Mouse (Mus musculus): ENCODE measurements around the gene Gm28051.

The Gm28051 gene

DNA sequence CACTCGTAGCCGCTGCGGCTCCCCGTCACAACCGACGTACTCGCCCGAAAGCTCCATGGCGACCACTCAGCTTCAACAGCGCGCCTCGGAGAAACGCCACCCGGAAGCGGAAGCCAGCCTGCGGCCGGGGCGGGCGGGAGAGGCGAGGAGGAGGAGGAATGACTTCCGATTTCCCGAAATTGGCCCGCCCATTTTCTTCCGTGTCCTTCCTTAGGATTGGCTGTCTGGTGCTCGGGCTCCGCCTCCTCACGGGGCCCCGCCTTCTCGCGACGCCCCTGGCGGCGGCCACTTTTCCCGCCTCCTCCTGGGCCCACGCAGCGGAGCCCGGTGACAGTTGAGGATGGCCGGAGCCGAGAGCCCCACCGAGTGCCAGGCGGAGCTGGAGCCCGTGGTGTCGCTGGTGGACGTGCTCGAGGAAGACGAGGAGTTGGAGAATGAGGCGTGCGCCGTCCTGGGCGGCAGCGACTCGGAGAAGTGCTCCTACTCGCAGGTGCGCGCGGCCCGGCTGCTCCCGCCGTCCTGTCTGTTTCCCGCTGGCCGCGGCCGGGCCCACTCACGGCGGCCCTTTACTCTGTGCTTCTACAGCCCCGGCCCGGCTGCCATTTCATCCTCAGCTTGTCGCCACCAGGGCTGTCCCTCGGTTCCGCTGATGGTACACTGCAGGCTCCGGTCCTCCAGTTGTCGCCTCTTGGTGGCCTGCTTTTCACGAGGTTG, at the start of gene Gm28051, which contains the start of the genes Gon7 and Ubr7:
TSS of gene Gm28051 (minus strand) at position 77 of the 714 bp plus-strand sequence.
TSS of gene Gon7 (minus strand) at position 115 of the 714 bp plus-strand sequence.
TSS of gene Ubr7 (plus strand) at position 279 of the 714 bp plus-strand sequence.
- peak; percentile 97 for DNase-seq (ENCODE audit: low read depth)

DNA sequence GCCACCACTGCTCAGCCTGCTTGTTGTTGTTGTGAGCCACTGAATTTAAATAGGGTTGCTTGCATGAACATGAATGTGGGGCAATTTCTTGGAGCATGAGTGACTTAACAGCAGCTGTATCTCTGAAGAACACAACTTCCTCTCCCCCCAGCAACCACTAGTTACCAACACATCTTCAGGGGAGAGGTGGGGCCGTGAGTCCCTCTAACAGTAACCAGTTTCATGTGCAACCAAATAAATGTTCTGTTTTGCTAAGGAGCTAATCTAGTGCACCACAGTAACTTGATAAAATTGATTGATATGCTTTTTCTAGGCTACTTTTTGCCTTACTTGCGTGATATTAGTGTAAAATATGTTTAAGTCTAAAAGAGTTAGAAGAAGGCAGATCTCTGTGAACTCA, 42.0 kb upstream of the Gm28051 start:
- DNase-seq (ENCODE audit: low read depth): no peak

DNA sequence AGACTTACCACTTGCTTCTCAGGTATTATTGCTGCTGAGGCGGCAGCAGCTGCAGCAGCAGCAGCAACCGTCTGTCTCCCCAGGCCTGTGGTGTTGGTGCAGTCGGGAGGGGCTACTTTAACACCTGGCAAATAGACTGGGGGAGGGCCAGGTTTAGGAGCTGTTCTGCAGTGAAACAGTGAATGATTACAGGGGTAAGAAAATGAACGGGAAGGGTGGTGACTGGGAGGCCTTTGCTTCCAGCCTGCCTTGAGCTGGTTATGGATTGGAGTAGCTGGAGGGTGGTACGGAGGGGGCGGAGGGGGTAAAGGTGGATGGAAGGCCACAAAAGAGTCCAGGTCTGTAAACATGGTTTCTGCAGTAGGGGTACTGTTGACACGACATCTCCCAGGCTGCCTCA, 30.4 kb upstream of the Gm28051 start:
- no peak for DNase-seq (ENCODE audit: low read depth)

GRCm38 (mm10) chr12:102785593-102785985, 28.0 kb upstream of the Gm28051 start:
- DNase-seq (ENCODE audit: low read depth): no peak

DNA sequence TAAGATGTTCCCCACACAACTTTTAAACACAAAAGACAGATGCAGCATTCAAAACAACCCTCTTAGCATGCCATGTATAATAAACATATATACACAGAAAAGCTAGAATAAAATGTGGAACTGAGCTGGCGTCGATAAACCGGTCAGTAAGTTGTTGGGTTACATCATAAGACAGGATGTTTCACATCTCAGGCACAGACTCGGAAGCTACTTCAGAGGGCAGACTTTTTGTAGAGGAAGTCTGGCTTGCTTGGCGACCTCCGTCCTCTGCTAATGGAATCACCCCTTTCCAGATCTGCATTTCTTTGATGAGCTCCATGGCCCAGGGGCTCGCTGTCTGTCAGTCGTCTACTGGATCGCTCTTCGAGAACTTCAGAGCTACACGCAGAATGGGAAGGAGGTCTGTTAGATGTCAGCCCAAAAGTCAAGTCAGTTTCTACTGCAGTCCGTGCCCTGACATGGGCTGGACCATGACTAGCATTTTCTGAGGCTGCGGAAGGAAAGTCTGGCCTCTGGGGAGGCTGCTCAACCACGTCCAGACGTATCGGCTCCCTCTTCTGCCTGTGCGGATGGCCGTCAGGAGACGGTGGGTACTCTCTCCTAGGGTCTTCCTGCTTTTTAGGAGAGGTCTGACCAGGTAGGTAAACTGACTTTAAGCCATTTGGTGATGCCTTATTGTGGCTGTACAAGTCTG, 27.5 kb upstream of the Gm28051 start:
- no peak for DNase-seq (ENCODE audit: low read depth)

- no peak for DNase-seq (ENCODE audit: low read depth)
Measured at GRCm38 (mm10) chr12:102782841-102783240, 25.3 kb upstream of the Gm28051 start.

GRCm38 (mm10) chr12:102779452-102779851, 21.9 kb upstream of the Gm28051 start:
- peak; percentile 35 for DNase-seq (ENCODE audit: low read depth)

DNA sequence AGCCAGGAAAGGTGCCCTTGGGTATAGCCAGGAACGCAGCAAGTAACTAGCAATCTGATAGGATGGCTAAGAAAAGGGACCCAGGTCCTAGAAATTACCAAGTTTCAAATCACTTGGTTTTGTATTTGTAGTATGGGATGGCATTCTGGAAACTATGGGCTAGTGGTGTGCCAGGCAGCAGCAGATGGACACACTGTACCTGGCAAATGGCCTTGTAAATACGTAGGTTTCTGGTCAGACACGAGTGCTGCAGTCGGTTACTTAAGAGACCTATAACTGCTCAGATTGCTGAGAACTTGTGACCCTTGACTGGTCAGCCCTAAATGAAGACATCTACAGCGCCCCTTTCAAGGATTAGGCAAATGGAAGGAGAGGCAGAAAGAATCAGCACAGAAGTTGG, 20.6 kb upstream of the Gm28051 start:
- no peak for DNase-seq (ENCODE audit: low read depth)

- DNase-seq (ENCODE audit: low read depth): no peak
Measured at GRCm38 (mm10) chr12:102776035-102776434, 18.5 kb upstream of the Gm28051 start.

DNA sequence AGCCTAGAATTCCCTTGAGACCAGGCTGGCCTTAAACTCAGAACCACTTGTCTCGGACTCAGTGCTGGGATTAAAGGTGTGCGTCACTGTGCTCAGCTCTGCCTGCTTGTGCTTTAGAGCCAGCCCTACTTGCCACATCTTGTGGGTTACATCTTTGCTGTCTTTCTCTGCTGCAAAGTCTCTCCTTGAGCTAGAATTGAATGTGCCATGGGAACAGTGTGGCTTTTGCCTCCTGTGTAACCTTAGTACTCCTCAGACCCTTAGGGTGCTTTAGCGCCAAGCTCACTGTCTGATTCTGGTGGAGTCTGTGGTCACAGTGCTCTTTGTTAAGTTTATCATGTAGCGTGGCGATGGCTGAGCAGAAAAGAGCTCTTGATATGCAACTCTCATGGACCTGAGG, 15.1 kb upstream of the Gm28051 start:
- no peak for DNase-seq (ENCODE audit: low read depth)

GRCm38 (mm10) chr12:102771601-102772000, 14.0 kb upstream of the Gm28051 start:
- DNase-seq (ENCODE audit: low read depth): no peak

GRCm38 (mm10) chr12:102769000-102769399, 11.4 kb upstream of the Gm28051 start:
- DNase-seq (ENCODE audit: low read depth): no peak

DNA sequence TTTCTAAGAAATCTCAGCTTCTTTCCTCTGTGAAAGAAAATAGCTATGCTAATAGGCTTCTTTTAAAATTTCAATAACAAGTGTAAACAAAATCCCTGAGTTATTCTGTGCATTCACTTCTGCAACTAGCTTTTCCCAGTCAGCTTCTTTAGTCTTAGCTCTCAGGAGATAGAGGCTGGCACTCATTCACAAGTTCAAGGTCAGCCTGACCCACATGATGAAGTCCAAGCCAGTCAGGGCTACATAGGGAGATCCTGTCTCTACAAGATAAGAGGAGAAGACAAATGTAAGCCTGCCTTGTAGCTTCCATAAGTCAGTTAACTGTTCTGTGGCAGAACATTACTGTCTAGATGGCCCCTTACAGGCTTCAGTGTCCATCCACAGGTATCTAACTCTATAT, 6.1 kb upstream of the Gm28051 start:
- DNase-seq (ENCODE audit: low read depth): no peak

GRCm38 (mm10) chr12:102761668-102762067, 4.1 kb upstream of the Gm28051 start:
- no peak for DNase-seq (ENCODE audit: low read depth)

DNA sequence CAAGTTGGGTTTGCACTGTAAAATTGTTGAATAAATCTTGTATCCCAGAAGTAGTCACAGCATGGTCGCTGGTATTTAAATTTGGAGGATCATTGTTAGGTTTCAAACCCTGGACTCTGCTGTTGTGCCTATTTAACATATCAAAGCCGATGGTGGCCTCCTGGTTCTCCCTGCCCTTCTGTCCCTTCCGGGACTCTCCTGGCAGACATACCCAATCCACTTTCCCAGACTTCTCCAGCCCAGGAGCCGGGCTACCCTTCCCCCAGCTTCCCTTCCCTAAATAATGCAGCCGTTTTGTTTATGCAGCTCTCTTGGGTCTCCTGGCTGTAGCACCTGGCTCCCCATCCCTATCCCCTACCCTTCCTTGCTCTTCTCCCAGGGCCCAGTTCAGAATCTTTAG, 1.4 kb upstream of the Gm28051 start:
- DNase-seq (ENCODE audit: low read depth): no peak

GRCm38 (mm10) chr12:102758403-102758756, 815 bp upstream of the Gm28051 start, which contains the start of gene Gm20604:
Gm20604 (minus strand) TSS chr12:102758672.
- DNase-seq (ENCODE audit: low read depth): no peak

DNA sequence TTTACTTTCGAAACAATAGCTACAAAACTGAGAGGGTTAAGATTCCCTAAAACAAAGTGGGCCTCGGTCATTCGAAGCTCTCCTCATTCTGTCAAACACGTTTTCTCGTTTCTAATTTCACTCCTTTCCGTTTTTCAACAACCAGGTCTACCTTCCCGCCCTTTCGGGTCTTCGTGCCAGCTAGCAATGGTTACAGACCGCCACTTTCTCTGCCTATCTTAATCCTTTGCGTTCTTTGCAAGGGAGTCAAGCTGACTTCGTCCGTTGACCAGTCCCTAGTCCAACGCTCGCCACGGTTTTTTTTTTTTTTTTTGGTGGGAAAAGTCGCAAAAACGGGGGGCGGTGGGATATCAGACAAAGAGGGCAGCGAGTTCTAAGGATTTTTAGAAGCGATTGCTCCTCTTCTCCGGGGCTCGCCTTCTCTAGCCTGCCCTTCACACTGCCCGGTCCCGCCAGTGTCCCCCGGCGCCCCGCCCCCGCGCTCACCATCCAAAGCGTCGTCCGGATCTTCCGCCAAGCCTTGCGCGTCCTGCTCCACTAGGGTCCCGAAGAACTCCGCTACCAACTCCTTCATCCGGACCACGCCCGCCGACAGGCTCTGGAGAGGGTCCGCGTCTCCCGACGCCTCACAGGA, 393 bp downstream of the Gm28051 start:
- no peak for DNase-seq (ENCODE audit: low read depth)

DNA sequence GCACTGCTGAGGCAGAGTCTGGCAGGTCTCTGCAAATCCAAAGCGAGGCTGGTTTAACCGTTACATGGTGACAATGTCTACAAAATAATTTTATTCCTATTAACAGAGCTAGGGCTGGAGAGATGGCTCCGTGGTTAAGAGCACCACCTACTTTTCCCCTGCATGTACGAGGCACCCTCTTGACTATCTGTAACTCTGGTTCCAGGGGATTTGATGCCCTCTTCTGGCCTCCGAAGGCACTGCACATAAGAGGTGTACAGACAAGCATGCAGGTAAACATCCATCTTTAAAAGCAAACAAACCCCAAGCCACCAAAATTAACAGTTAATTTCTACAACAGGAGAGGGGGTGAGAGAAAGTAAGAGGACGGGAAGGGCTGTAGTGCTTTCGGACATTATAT, 1.3 kb downstream of the Gm28051 start:
- DNase-seq (ENCODE audit: low read depth): peak; percentile 50

GRCm38 (mm10) chr12:102748256-102748655, 9.3 kb downstream of the Gm28051 start:
- DNase-seq (ENCODE audit: low read depth): no peak

DNA sequence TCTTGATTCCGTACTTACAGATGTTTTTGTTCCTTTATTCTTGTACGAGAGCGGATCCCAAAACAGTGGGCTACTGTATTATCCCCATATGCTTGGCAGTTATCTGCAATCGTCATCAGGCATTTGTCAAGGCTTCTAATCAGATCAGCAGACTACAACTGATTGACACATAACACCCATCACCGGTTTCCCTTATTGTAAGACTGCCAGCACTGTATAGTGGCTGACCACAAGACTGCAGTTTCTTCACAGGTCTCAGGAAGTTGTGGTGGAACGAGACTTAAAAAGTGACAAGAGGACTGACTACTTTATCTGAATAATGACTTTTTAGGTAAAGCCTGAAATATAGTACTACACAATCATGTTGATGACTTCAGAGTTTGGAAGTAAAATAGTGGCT, 12.7 kb downstream of the Gm28051 start:
- no peak for DNase-seq (ENCODE audit: low read depth)

DNA sequence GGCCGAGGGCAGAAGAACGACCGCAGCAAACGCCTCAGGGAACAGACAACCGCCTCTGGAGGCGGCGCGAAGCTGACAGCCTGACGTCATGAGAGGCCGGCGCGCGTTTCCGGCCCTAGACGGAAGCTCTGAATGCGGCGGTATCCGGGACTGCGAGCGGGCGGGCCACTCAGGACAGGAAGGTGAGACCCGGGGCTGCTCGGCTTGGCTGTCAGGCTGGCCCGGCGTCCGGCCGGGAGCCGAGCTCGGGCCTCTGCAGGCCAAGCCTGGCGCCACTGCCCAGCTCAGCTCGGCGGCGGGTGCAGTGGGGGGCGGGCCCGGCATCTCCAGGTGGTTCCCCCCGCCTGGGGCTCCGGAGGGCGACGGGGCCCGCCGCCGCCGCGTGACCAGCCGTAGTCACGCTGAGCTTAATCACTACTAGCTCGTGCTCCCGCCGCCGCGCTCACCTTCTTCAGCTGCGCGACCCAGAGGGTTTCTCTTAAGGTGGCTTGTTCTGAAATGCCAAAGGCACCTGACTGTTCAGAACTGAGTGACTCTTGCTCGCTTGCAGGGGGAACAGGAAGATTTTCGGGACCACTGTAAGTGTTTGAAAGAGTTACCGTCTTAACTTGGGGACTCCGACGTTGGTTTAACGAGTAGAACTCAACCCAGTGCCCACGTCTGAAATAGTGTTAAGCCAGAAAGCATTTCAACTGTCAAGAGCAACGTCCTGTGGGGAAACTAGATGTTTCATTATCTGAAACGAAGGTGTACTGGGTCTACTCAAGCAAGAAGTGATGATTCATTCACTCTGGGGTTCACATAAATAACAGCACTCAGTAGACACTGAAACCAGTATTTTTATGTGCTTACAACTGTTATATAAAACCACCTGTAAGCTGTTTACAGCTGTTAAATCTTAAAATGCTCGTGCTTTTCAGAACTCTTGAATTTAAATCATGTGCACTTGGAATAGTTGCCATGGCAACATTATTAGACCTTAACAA, 13.7 kb downstream of the Gm28051 start, which contains the start of the genes Moap1 and Tmem251:
TSS of gene Moap1 (minus strand) at position 73 of the 986 bp plus-strand sequence.
TSS of gene Tmem251 (plus strand) at position 174 of the 986 bp plus-strand sequence.
- DNase-seq (ENCODE audit: low read depth): peak; percentile 88

Data from c-Kit-positive CD71-positive TER-119-negative erythroid progenitor cells, embryonic 14.5 days (primary cell).